Mouse (Mus musculus): ENCODE data around the gene Slc38a10.

Gene Slc38a10

DNA sequence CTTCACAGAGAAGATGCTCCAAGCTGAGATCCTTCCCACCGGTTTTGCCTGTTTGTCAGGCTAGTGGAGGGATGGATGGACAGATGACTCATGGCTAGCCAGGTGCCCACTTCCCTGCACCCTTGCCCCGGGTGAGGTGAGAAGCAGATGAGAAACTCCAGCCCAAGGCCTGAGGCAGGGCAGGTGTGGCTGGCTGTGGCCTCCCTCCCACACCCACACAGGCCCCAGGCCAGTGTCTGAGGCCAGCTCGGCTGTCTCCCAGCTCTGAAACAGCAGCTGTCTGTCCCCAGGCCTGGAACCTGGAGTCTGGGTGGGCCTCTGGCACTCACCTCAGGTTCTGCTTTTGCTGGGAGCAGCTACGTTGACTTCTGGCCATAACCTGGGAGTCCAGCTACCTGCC is 24.8 kb upstream of the Slc38a10 start:
- no peak for DNase-seq (ENCODE audit: low spot score in 2 of 2)

DNA sequence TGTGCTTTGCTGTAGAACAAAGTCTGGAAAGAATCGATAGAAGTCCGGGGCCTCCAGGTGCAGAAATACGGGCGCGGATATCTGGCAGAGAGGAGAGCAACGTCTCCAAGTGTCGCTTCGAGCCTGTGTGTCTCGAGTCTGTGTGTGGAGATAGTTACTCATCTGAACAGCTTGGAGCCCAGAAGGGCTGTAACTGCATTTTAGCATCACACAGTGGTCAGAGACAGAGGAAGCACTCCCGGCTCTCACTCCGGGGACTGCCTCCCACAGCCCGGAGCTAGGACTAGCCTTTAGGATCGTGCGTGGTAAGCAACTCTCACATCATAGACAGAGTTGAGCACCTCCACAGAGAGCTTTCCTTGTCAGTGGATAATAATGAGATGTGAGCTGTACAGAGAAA is 22.1 kb upstream of the Slc38a10 start:
- no peak for DNase-seq (ENCODE audit: low spot score in 2 of 2)

DNA sequence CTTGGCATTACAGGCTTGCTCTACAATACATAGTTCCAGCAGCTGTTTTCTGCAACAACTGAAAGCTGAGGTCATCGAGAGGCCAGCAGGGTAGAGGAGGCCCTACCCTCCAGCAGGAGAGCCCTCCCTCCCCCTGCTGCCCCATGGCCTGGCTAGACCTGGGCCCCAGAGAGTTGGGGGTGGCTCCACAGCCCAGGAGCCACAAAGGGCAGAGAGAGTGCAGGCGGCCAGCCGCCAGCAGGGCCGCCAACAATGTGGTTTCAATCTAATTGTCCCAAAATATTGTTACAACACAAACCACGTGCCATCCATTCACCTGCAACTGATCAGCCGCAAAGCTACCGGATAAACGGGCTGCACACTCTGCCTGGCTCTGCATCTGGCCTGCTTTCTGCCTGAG is 20.0 kb upstream of the Slc38a10 start:
- DNase-seq (ENCODE audit: low spot score in 2 of 2): no peak

DNA sequence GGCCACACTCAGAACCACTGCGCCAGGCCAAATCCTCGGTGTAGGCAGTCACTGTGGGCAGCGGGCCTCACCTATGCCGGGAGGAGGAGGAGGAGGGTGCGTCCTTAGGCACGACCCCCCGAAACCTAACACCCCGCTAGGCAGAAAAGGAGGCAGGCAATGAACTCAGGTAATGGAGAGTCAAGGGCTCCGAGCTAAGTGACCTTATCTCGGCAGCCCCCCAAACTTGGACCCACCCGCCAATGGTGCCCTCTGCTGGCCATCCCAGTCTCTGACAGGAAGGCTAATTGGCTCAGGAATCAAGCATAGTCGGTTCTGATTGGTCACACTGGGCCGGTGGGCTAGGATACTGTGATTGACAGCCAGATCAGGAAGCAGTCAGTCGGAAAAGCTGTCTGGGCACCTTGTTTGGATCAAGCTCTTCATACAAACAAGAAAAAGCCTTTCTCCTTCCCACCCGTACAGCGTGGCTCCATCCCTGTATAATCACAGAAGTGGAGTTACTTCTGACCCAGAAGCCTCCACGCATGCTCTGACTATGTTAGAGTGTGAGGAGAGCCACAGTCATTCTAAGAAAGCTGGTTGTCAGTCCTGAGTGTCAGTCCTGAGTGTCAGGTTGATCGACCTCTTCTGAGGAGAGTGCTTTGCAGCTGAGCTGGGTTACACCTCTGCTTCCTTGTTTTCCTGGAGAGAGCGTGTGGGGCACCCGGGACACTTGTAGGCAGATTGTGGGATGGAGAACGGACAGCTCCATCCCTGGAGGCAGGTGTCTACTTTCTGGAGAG is 18.3 kb upstream of the Slc38a10 start:
- no peak for DNase-seq (ENCODE audit: low spot score in 2 of 2)

DNA sequence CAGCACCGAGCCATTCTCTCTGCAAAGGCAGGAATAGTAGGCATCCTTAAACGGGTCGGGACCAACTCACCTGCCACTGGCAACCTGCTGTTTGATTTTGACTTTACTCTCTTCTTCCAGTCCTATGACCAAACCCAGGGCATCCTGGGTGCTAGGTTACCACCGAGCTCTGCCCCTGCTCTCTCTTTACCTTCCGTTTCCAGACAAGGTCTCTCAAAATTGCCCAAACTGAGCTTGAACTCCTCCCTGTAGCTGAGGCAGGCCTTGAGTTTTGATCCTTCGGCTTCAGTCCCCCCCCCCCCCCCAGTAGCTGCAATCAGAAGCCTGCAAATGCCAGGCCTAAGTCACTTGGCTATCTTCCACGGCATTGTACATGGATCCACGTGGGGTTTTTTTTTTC is 17.4 kb upstream of the Slc38a10 start:
- no peak for DNase-seq (ENCODE audit: low spot score in 2 of 2)

DNA sequence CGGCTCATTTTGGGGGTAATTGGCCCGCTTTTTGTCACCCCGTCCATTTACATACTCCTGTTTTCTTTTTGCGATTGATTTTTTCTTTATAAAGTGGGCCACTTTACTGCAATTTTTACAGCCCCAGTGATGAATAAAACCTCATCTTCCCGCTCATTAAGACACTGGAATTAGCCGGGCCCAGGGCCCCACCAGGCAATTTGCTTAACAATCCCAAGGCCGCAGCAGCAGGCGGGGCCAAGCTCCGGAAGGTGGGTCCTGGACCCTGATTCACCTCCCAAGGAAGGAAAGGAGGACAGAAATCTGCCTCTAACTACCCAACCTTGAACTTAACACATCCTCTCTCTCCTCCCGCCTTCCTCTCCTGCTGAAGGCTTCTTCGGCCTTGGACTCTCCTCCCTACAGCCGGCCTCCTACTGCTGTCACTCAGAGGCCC is 16.8 kb upstream of the Slc38a10 start:
- DNase-seq (ENCODE audit: low spot score in 2 of 2): no peak

DNA sequence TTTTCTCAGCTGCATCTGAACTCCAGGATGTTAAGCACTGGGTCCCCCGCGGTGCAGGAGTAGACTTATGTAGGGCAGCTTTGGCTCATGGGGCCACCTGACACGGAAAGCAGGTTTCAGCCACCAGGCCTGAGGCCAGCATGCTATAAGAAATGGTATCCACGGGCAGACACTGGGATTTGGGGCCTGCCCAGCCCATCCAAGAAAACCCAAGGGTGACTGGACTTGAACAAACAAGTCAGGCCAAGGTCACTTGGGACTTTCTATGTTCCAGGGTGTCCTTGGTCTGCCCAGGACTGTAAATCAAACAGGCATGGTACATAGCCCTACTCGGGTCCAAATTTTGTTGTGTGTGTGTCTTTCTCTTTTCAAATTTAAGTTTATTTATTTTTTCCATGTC is 15.9 kb upstream of the Slc38a10 start:
- no peak for DNase-seq (ENCODE audit: low spot score in 2 of 2)

DNA sequence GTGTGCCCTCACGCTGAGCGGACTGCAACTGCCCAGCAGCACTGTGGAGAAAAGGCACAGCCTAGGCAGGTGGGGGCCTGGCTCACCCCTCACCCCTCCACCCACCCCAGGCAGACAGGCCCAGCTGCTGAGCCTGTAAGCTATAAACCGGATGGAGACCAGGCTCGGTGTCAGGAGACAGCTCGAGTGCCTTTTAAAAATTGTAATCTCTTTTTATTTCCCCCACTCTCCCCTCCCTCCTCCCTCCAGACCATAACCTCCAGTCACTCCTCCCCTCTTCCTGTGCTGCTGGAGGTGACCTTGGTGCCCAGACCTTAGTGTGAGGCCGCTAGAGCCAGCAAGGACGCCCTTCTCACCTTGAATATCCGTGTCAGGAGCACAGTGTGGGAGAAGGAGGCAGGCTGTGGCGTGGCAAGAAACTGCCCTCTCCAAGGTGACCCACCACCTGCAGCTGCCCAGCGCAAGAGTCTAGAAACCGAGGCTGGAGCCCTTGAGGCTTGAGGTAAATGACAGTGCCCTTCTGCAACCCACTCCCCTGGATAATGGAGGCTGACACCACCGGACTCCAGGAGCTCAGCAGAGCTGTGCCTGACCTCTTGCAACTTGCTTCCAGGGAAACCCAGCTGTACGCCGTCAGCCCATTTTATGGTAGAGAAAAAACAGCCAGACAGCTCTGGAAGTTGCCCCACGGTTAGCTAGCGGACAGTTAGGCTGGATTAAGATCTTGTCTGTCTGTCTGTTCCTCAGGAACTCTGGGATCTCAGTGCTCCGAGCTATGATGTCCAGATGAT is 13.5 kb upstream of the Slc38a10 start:
- DNase-seq (ENCODE audit: low spot score in 2 of 2): no peak

DNA sequence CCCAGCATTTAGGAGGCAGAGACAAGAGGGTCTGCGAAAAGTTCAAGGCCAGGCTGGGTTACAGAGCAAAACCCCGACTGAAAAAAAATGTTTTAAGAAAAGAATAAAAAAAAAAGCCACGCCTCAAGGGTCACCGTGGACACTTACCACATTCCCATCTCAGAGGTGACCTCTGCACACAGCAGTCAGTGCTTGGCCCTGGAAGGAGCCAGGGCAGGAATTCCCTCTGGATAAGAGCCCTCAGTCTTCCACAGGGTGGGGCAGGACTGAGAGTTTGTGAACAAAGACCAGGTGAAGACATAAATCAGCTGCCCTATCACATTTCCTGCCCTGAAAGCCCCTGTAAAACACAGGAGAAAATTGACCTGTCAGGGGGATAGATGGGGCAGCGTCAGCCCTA is 12.9 kb upstream of the Slc38a10 start:
- DNase-seq (ENCODE audit: low spot score in 2 of 2): no peak

DNA sequence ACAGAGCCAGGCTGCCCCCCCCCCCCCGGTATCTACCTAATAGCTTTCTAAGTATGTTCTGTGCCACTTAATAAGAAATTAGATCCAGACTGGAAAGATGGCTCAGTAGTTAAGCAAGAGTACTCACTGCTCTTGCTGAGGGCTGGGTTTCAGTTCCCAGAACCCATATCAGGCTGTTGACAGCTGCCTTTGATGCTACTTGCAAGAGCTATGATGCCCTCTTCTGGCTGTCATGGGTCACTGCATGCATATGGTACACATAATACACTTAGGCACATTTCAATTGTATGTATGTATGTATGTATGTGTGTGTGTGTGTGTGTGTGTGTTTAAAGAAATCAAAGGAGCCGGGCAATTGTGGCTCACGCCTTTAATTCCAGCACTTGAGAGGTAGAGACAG is 12.1 kb upstream of the Slc38a10 start:
- no peak for DNase-seq (ENCODE audit: low spot score in 2 of 2)

DNA sequence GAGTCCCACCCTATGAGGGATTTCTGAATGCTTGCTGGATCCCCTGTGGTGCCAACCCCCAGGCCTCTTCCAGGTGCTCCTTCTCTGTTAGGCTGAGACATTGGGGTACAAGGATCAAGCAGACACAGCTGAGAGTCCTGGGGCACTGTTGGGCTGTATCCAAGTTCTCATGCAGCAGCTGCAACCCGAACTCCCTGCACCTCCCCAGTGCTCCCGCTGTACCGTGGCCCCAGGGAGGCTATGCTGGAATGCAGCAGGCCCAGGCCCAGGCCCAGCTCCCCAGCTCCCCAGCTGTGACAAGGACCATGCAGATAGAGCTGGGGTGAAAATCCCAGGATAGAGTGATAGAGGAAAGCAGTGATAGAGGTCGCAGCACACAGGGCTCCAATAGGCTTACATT is 10.1 kb upstream of the Slc38a10 start:
- no peak for DNase-seq (ENCODE audit: low spot score in 2 of 2)

DNA sequence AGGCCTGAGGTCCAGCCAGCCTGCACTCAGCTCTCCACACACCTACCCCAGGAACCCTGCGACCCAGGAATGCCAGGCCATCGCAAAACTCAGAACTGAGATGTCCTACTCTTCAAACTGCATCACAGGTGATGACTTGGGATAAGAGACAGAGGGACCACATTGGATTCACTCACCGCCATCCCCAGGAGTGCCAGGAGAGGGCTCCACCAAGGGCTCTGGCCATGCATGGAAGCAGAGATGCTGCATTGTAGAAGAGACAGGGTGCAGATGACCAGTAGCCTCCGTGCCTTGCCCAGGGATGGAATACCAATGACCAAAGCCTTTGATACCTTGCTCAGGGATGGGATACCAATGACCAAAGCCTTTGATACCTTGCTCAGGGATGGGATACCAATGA is 9.3 kb upstream of the Slc38a10 start:
- DNase-seq (ENCODE audit: low spot score in 2 of 2): no peak

DNA sequence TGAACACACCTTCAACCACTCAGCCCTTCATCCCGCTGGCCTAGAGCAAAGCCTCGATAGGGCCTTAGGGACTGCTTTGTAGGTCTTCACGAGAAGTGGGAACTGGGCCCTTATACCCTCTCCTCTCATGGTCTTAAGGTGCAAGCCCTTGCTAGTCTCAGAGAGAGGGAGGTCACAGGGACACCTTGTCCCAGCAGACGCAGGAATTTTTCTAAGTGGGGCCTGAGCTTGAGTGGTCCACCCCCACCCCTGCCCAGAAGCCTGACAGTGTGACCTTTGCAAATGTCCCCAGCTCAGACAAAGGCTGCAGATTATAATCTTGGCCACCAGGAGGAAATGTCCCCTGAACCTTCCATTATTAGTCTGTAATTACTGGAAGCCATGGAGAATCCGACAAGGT is 8.5 kb upstream of the Slc38a10 start:
- DNase-seq (ENCODE audit: low spot score in 2 of 2): no peak

DNA sequence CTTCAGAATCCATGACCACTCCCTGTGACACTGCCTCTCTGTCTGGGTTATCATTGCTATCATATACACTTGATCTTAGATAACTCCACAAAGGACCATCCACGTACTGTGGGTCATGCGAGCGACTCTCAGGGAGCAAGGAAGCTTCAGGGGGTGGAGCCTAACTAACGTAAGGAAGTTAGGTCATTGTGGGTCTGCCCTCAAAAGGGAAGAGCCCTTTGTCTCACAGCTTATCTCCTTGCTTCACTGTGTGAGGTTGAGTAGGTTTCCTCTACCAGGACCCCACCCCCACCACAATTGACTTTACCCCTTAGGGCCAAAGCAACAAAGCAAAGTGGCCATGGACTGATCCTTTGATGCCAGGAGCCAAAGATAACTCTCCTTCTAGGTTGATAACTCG is 7.7 kb upstream of the Slc38a10 start:
- no peak for DNase-seq (ENCODE audit: low spot score in 2 of 2)

DNA sequence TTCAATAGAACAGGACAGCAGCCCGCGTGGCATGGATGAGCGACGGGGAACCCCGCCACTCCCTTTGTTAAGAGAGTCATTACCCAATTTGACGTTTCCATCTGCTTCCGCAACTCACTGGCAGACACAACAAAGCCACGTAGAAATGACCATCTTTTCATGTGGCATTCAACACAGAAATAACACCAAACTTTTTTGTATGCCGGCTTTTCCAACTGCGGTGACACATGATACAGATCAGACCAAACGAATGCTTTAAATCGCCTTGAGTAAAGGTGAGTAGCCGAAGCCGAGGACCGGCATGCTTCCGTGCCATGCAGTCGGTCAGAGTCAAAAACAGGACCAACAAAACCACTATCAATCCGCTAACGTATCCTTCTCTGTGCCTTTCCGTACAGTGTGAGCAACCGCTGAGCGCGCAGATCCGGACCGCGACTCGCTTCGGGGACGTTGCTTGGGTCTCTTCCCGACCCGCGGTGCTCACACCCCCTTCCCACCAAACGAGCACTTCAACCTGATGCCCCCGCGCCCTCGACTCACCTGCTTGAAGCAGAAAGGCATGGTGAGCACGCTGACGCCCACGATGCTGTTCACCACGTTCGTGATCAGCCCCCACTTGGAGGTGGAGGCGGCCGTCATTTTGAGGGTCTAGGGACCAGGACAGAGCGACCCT is 570 bp downstream of the Slc38a10 start:
- DNase-seq (ENCODE audit: low spot score in 2 of 2): peak in 1 of 2 experiments; percentile 21

DNA sequence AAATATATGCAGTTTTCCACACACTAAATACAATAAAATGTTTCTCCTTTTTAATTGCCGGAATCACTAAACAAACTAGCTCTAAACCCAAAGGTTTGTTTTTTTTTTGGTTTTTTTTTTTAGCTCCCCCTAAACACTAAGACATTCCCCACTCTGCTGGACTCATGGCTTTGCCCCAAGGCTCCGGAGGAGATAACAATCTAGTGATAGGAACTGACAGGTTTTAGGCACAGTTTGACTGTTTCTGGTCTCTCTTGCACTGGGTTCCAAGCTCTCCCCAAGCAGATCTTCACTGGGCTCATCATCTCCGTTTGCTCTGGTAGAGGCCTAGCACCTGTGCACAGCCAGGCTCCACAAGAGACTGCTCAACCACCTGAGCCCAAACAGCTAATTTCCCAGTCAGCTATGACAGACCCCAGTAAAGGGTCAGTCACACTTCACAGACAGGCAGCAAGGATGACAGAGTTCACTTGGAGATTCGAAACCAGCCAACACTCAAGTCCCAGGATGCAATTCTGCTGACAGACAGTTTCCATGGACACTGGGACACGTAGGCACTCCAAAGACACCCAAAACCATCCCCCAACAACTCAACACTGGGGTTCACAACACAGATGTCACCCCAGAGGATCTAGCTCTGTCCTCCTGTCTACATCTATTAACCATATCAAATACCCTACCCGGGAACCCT is 1.5 kb downstream of the Slc38a10 start:
- DNase-seq (ENCODE audit: low spot score in 2 of 2): no peak

DNA sequence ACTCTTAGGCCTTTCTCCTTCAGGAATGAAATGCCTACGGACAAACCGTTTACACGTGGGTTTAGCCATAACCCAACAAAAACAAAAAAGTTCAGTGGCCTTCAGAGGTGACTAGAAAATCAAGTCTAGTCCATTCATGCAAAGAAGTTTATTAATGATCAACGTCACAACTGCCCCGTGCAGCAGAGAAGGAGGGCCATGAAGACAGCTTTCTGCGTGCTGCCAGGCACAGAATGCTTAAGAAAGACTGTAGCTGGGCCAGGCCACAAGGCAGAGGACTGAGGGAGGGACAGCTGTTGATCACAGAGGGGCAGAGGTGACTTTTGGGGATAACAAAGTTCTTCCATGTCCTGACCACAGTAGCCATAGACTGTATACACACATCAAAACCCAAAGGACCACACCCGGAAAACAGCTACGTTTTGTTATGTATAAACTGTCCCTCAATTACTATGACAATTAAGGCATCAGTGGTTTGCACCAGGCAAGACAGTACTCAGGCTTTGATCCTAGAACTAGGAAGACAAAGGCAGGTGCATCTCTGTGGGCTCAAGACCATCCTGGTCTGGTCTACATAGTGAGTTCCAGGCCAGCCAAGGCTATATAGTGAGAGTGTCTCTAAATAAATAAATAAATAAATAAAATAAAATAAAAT is 2.8 kb downstream of the Slc38a10 start:
- DNase-seq (ENCODE audit: low spot score in 2 of 2): no peak

DNA sequence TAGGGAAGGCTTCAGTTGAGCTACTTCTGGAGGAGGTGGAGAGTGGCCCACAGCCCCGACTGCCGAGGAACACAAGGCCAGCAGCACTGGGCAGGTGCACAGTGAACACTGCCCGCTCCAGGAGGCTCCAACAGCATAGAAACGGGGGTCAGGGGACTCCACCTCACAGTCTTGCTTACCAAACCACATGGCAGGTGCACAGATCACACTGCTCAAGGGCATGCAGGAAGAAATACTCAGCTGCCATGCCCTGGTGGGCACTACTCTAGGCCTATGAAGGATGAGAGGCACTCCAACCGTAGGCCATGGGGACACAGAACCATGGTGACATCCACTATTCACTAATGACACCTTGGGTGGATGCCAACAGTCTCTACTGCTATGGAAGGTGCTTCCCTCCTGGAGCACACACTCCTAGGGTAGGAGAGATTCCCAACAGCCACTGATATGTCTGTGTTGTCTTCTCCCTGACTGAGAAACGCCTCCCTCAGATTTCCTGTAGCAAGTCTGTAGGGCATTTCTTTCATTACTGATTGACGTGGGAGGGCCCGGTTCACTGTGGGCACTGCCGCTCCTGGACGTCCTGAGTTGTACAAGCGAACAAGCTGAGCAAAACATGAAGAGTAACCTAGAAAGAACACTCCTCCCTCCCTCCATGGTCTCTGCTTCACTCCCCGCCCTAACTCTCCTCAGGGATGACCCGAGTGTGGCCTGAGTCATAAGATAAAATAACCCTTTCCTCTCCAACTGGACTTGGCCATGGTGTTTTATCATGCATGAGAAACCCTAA is 7.2 kb downstream of the Slc38a10 start:
- DNase-seq (ENCODE audit: low spot score in 2 of 2): no peak

DNA sequence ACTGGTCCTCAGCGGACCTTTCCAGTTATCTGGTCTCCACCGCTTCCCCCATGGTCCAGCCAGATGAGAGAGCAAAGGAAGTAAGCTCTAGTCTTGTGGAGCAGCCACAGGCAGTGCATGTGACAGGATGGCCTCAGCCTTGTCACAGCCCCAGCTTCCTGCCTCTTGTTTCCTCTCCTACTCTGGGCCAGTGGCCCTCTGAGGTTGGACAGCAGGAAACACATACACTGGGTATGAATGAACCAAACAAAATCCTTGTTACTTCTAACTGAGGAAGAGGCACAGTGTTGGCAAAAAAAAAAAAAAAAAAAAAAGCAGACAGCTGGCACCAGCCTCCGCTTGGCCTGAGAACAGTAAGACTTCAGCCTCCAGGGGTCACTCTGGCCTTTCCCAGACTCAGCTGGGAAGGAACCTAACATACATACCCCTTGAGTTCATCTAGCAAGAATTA is 8.5 kb downstream of the Slc38a10 start:
- no peak for DNase-seq (ENCODE audit: low spot score in 2 of 2)

DNA sequence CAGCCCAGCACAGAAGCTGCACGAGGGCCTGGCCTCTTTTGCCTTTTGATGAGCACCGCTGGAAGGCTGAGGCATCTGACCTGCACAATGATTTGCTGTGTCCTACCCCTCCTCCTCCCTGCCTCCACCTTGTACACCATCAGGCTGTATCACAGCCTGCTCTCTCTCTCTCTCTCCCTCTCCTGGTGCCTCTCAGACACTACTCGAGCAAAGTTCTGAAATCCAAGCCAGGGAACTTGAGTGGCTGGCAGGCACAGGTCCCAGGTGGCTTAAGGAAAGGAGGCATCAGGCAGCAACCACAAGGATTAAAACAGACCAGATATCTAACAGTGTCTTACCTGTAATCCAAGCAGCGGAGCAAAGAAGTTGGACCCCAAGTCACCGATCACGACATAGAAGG is 10.9 kb downstream of the Slc38a10 start:
- DNase-seq (ENCODE audit: low spot score in 2 of 2): no peak

DNA sequence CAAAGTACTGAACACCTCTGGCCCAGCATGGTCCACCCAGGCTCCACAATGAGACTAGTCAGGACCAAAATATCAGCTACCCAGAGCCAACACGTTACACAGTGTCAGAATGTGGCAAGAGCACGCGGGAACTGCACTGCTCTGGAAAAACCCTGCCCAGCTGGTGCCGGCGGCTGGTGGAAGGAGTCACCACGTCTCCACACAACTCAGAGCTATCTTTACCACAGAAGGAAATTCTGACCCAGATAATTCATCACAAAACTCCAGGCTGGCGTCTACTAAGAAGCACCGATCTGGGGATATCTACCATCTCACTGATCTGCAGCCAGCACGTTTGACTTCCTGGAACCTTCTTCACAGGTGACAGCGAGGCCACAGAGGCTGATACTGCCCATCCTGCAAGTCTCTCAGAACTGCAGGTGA is 11.8 kb downstream of the Slc38a10 start:
- DNase-seq (ENCODE audit: low spot score in 2 of 2): no peak

Measured in spleen, postnatal 14 days (tissue).